Mouse (Mus musculus) adrenal gland, postnatal 14 days (tissue): ENCODE measurements around the gene Cyb5rl. TPM values are rescaled to one million over a fixed set of nuclear protein-coding genes. Genes with fewer than 3 reads are reported as not detected.

ENCODE experiments used
- DNase-seq: peaks from one replicate; pipeline ENCODE4 v3.0.0; 2021; ENCODE audit warnings: mixed read lengths
- total RNA-seq: library from RNA; stranded (reverse); gene quantifications from 2 replicates; pipeline ENCODE4 v1.2.3, GENCODE M21; 2021

Gene Cyb5rl
- total RNA-seq, 1 experiment from 2014 or later = 20.1 TPM

GRCm38 (mm10) chr4:107061560-107061959 is 5.2 kb upstream of the Cyb5rl start:
- no peak for DNase-seq

- no peak for DNase-seq
Measured at GRCm38 (mm10) chr4:107063214-107063613, 3.6 kb upstream of the Cyb5rl start.

GRCm38 (mm10) chr4:107064394-107065098 is 2.2 kb upstream of the Cyb5rl start:
- DNase-seq = no peak

GRCm38 (mm10) chr4:107067151-107067840 is 508 bp downstream of the Cyb5rl start:
- DNase-seq = peak; percentile 73

GRCm38 (mm10) chr4:107072343-107072742 is 5.6 kb downstream of the Cyb5rl start:
- no peak for DNase-seq

GRCm38 (mm10) chr4:107075456-107075855 is 8.7 kb downstream of the Cyb5rl start:
- no peak for DNase-seq

GRCm38 (mm10) chr4:107078894-107079293 is 12.1 kb downstream of the Cyb5rl start:
- no peak for DNase-seq

- DNase-seq = no peak
Measured at GRCm38 (mm10) chr4:107079716-107080115, 12.9 kb downstream of the Cyb5rl start.

- DNase-seq = no peak
Measured at GRCm38 (mm10) chr4:107082185-107082584, 15.4 kb downstream of the Cyb5rl start.

GRCm38 (mm10) chr4:107083126-107083525 is 16.3 kb downstream of the Cyb5rl start:
- DNase-seq = no peak

- DNase-seq = peak; percentile 77
Measured at GRCm38 (mm10) chr4:107084343-107084742, 17.6 kb downstream of the Cyb5rl start.

- DNase-seq = peak; percentile 76
Measured at GRCm38 (mm10) chr4:107084858-107085257, 18.1 kb downstream of the Cyb5rl start.

- peak; percentile 85 for DNase-seq
Measured at GRCm38 (mm10) chr4:107091696-107092095, 24.9 kb downstream of the Cyb5rl start.

- no peak for DNase-seq
Measured at GRCm38 (mm10) chr4:107094484-107095187, 27.8 kb downstream of the Cyb5rl start.

- DNase-seq = no peak
Measured at GRCm38 (mm10) chr4:107096043-107096442, 29.3 kb downstream of the Cyb5rl start.

GRCm38 (mm10) chr4:107096841-107097373 is 30.1 kb downstream of the Cyb5rl start, which contains the start of gene Cdcp2:
Gene Cdcp2 (plus strand): TSS chr4:107096891.
- DNase-seq = no peak

- DNase-seq = peak; percentile 57
Measured at GRCm38 (mm10) chr4:107097871-107098270, 31.1 kb downstream of the Cyb5rl start.

GRCm38 (mm10) chr4:107098375-107098774 is 31.6 kb downstream of the Cyb5rl start:
- no peak for DNase-seq

- DNase-seq = no peak
Measured at GRCm38 (mm10) chr4:107098791-107099525, 32.2 kb downstream of the Cyb5rl start.

GRCm38 (mm10) chr4:107102220-107102619 is 35.4 kb downstream of the Cyb5rl start:
- no peak for DNase-seq

GRCm38 (mm10) chr4:107106777-107107176 is 40.0 kb downstream of the Cyb5rl start:
- no peak for DNase-seq

GRCm38 (mm10) chr4:107108291-107108731 is 41.5 kb downstream of the Cyb5rl start:
- peak; percentile 73 for DNase-seq
